Mouse (Mus musculus) bone marrow macrophage, adult 2 months (primary cell): Measurements from ENCODE around the gene Gm5447.

Experiments used
- CTCF ChIP-seq: IDR thresholded peaks from 2 replicates; pipeline ENCODE4 v1.5.1; 2012; ENCODE audit warnings: low read depth, mild to moderate bottlenecking, low read length, moderate library complexity
- POLR2A ChIP-seq: IDR thresholded peaks from 2 replicates; pipeline ENCODE4 v1.6.1; 2012; ENCODE audit warnings: mild to moderate bottlenecking, low read depth, low read length, borderline replicate concordance

- TF ChIP-seq POLR2A = no peak
- TF ChIP-seq CTCF = no peak
Observed at GRCm38 (mm10) chr13:30966507-30966911, 7.5 kb upstream of the Gm5447 start.
